Mouse (Mus musculus): Measurements from ENCODE around the gene Hyal3.

Hyal3 gene

GRCm38 (mm10) chr9:107569270-107569669 lies 11.3 kb upstream of the Hyal3 start:
- in situ Hi-C loops (cut with MboI, MseI): loop anchor here (25.0 kb wide), 1 partner anchor 1382 kb away; the partner anchor contains the start of gene Ppm1m

- in situ Hi-C loops (cut with MboI, MseI): loop anchor here (25.0 kb wide), 1 partner anchor 1383 kb away; the partner anchor contains the start of gene Ppm1m
Measured at GRCm38 (mm10) chr9:107570016-107570415, 10.6 kb upstream of the Hyal3 start.

- in situ Hi-C loops (cut with MboI, MseI): loop anchor here (25.0 kb wide), 1 partner anchor 1384 kb away; the partner anchor contains the start of gene Ppm1m
Measured at GRCm38 (mm10) chr9:107570845-107571244, 9.8 kb upstream of the Hyal3 start.

DNA sequence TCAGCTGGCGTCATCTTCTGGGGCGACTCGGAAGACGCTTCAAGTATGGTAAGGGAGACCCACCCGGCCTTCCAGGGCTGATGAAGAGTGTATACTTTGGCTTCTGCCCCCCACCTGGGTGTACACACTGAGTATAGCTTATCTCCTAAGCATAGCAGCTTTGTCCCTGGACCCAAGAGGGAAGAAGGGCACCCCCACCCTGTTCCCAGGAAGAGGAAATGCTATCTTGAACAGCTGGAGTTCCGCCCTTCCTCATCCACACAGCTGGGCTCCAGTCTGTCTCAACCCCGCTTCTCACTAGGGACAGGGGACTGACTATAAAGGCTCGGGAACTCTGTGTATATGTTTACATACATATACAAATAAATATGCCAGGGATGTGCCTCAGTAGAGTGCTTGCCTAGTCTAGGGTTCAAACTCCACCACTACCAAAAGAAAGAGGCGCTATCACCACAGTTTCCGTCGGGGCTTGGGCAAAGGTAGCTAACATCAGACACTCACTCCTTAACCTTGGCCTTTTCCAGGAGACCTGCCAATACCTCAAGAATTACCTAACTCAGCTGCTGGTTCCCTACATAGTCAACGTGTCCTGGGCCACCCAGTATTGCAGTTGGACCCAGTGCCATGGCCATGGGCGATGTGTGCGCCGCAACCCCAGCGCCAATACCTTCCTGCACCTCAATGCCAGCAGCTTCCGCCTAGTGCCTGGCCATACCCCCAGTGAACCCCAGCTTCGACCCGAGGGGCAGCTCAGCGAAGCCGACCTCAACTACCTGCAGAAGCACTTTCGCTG lies 8.9 kb upstream of the Hyal3 start:
- in situ Hi-C loops (cut with MboI, MseI): loop anchor here (25.0 kb wide), 1 partner anchor 1384 kb away; the partner anchor contains the start of gene Ppm1m

- in situ Hi-C loops (cut with MboI, MseI): loop anchor here (25.0 kb wide), 1 partner anchor 1385 kb away; the partner anchor contains the start of gene Ppm1m
Measured at GRCm38 (mm10) chr9:107572327-107572662, 8.3 kb upstream of the Hyal3 start.

DNA sequence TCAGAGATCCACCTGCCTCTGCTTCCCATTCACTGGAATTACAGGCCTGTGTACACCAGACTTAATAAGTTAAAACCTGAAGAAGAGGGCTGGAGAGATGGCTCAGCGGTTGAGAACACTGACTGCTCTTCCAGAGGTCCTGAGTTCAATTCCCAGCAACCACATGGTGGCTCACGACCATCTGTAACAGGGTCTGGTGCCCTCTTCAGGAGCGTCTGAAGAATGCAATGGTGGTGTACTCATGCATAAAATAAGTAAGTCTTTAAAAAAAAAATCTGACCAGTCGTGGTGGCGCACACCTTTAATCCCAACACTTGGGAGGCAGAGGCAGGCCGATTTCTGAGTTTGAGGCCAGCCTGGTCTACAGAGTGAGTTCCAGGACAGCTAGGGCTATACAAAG lies 6.8 kb upstream of the Hyal3 start:
- in situ Hi-C loops (cut with MboI, MseI): loop anchor here (25.0 kb wide), 1 partner anchor 1386 kb away; the partner anchor contains the start of gene Ppm1m

GRCm38 (mm10) chr9:107575579-107576356 lies 4.8 kb upstream of the Hyal3 start:
- in situ Hi-C loops (cut with MboI, MseI): no loop called here

DNA sequence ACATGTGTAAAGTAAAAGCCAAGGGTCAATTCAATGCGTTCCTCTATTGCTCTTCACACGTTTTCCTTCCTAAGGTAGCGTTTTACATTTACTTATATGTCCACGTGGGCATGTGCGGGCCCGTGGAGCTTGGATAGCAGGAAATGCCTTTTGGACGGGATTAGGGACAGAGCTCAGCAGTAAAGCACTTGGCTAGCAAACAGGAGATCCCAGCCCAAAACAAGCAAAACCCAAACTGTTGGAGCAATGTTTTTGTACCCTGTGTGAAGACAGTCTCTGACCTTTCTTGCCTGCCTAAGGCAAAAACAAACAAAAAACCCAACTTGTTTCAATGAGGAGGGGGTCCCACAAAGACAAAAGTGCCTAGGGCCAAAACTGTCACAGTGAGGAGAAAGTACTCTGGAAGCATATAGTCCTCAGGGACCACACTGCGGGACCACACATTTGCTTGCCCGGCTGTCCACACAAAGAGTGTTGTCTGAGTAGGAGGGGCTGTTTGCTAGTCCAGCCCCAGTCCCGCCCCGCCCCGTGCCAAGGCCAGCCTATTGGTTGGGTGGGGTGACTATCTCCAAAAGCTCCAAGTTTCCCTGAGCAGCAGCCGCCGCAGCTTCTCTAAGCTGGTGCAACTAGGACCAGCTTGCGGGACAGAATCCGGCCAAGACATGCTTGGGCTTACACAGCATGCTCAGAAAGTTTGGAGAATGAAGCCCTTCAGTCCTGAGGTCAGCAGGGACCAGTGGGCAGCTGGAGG lies 4.1 kb upstream of the Hyal3 start, which contains the start of gene Hyal1:
Hyal1 (plus strand) TSS at position 571 of the 751 bp plus-strand sequence.
- in situ Hi-C loops (cut with MboI, MseI): no loop called here

GRCm38 (mm10) chr9:107577871-107578270 lies 2.7 kb upstream of the Hyal3 start:
- in situ Hi-C loops (cut with MboI, MseI): no loop called here

- in situ Hi-C loops (cut with MboI, MseI): no loop called here
Measured at GRCm38 (mm10) chr9:107578587-107578986, 2.0 kb upstream of the Hyal3 start, which contains the start of gene Naa80. Gene Naa80, plus strand, starts transcription at chr9:107578887.

DNA sequence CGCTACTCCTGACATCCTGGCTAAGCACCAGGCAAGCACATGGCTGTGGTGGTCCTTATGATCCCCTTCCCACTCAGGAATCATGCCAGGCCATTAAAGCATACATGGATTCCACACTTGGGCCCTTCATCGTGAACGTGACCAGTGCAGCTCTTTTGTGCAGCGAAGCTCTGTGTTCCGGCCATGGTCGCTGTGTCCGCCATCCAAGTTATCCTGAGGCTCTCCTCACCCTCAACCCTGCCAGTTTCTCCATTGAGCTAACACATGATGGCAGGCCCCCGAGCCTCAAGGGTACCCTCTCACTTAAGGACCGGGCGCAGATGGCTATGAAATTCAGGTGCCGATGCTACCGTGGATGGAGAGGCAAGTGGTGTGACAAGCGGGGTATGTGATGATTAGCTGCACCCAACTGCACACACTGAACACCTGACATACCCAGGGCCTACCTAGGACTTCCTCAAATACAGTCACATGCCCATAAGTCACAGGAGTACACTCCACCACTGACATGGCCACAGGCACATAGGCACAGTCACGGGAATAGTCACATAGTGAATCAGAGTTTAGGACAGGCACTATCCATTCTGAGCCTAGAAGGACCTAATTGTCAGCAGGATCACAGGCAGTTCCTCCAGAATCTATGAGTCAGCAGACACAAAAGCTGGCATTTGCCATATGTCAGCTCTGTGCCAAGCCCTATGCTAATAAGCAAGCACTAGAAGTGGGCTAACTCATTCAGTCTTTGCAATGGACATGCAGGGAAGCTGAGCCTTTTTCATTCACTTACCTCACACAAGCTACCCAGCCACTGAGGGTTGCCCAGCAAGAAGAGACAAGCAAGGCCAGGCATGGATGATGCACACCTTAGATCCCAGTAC lies 1.4 kb upstream of the Hyal3 start:
- in situ Hi-C loops (cut with MboI, MseI): no loop called here

DNA sequence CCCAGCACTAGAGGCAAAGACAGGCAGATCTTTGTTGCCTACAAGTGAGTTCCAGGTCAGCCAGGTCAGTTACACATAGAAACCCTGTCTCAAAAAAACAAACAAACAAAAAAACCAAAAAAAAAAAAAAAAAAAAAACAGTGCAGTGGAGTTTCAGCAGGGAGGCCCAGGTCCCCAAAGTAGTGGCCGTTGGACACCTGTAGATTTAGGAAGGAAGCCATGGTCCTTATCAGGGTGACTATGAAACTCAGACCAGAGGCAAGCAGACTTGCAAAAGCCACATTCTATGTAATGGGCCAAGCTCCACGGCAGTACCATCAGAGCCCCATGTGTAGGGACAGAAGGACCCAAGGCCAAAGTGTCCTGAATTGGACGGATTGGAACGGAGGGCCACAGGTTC lies 966 bp downstream of the Hyal3 start:
- in situ Hi-C loops (cut with MboI, MseI): no loop called here

GRCm38 (mm10) chr9:107582509-107583062 lies 2.0 kb downstream of the Hyal3 start:
- in situ Hi-C loops (cut with MboI, MseI): no loop called here

- in situ Hi-C loops (cut with MboI, MseI): no loop called here
Measured at GRCm38 (mm10) chr9:107583174-107583573, 2.6 kb downstream of the Hyal3 start.

- in situ Hi-C loops (cut with MboI, MseI): no loop called here
Measured at GRCm38 (mm10) chr9:107586504-107586903, 5.9 kb downstream of the Hyal3 start.

DNA sequence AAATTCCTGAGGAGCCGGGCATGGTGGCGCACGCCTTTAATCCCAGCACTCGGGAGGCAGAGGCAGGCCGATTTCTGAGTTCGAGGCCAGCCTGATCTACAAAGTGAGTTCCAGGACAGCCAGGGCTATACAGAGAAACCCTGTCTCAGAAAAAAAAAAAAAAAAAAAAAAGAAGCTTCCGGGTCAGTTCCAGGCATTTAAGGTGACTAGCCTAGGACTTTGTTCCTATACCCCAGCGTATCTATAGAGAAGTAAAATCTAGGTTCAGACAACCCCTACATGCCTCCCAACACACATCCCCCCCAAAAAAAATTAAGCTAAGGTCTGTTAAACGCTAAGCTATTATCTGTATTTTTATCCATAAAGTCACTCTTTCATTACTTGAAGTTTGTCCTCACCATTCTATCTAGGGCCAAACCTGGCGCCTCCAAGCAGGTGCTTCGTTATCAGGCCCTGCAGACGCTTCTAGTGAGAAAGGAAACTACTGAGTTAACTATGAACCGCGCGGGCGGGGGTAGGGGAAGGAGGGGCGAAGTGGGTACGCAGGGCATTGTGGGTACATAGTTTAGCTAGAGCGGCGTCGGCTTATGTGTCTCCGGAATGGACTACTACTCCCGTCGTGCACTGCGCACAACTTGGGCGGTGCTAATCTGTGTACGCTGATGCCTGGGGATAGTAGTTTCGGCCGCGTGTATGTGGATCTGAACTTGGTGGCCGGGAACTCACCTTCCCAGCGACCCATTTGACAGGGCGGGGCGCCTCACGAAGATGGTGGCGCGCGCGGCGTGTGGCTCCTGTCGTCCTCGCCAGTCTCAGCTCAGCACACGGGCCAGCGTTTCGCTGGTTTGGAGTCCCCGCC lies 6.6 kb downstream of the Hyal3 start, which contains the start of gene Ifrd2:
Ifrd2 (plus strand) TSS at position 669 of the 859 bp plus-strand sequence.
- in situ Hi-C loops (cut with MboI, MseI): no loop called here

- in situ Hi-C loops (cut with MboI, MseI): no loop called here
Measured at GRCm38 (mm10) chr9:107587833-107588639, 7.4 kb downstream of the Hyal3 start.

- in situ Hi-C loops (cut with MboI, MseI): no loop called here
Measured at GRCm38 (mm10) chr9:107590058-107590772, 9.6 kb downstream of the Hyal3 start.
